Mouse (Mus musculus) liver, adult 2 months (tissue): Measurements from ENCODE around the gene Mcat.

Experiments
- CTCF ChIP-seq: fragments of 200-500 bp; IDR thresholded peaks from 2 replicates; pipeline ENCODE4 v1.5.1; 2011; ENCODE audit warnings: low read depth, low read length, control low read depth
- POLR2A ChIP-seq: fragments of 200-500 bp; IDR thresholded peaks from 2 replicates; pipeline ENCODE4 v1.6.1; 2011; ENCODE audit warnings: low read length, control low read depth; ENCODE audit not compliant: insufficient read depth; ENCODE audit errors: extremely low read depth

- no peak for TF ChIP-seq CTCF
- no peak for TF ChIP-seq POLR2A
Measured at GRCm38 (mm10) chr15:83603426-83603825, 39.8 kb upstream of the Mcat start.
